Mouse (Mus musculus) cerebellum, adult (tissue): ENCODE results near the gene Nt5c3.
"Not testable (repeated sequence)": the region's sequence is repeated elsewhere in the genome, so short reads cannot be mapped to it uniquely, and the experiment has no call there.

ENCODE experiments used
- ATAC-seq: cut with Nextera tagmentation; 2 replicates; pipeline ENCODE4 v1.9.2; 2017; ENCODE audit warnings: mild to moderate bottlenecking, moderate library complexity, mixed read lengths; ENCODE audit not compliant: insufficient number of reproducible peaks, low FRiP score, low TSS enrichment

The Nt5c3 gene

GRCm38 (mm10) chr6:56904982-56905381 is 18.8 kb downstream of the Nt5c3 start:
- ATAC-seq = no peak

- ATAC-seq = no peak
Observed at GRCm38 (mm10) chr6:56904330-56904729, 19.4 kb downstream of the Nt5c3 start.

- no peak for ATAC-seq
Observed at GRCm38 (mm10) chr6:56903831-56904230, 19.9 kb downstream of the Nt5c3 start.

GRCm38 (mm10) chr6:56902606-56903520 is 20.9 kb downstream of the Nt5c3 start:
- ATAC-seq = no peak

DNA sequence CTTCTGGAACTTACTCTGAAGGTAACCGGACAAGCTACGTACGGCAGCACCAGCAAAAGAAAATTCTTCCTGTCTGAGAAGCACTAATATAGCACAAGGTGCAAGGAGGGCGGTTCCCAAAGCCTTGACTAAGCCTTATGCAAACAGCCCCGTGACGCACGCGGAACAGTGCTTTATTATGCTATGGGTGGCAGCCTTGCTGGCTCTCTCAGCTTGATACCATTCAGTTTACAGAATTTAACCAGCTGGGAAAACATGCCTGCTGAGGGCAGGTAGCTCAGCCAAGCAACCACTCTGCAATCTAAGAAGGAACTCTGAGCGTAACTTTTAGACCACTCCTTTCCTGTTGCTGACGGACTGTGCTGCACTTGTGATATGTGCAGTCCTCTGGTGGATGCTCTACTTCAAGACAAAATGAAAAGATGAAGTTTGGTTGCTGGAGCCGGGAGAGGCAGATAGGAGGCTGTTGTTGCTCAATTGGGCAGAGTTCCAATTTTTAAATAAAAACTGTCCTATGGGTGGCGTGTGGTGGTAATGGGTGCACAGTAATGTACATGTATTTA is 21.8 kb downstream of the Nt5c3 start:
- ATAC-seq = no peak

GRCm38 (mm10) chr6:56901336-56901735 is 22.4 kb downstream of the Nt5c3 start:
- no peak for ATAC-seq

DNA sequence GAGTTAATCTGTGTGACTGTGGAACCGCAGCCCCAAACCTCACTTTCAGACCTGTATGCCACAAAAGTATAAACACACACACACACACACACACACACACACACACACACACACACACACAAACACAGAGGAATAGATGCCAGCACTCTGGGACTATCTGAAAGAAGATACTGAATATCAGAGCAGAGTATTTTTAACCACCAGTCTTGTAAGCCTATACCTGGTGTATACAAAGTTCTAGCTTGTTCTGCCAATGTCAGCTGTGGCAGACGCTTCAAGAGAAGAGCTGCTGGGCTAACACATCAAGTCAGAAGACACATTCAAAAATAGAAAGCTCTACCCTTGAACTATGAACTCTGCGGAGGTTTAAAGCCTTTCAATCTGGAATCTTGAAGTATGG is 24.1 kb downstream of the Nt5c3 start:
- ATAC-seq = no peak

- no peak for ATAC-seq
Observed at GRCm38 (mm10) chr6:56890762-56891161, 33.0 kb downstream of the Nt5c3 start.

DNA sequence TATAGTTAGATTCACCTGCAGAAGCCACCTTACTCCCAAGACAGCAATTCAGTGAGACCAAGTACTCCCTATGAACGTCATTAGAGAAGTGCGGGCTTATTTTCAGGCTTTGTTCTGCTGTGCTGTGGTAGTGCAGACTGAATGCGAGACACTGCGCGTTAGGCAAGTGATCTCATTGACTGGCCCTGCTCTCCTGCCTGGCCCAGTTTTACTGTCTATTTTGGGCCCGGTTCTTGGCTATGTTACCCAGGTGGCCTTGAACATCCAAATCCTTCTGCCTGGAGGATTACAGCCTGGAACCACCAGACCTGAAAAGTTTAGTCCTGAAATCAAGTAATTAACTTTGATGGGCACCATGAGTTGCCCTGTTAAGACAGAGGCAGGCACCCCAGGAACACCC is 35.2 kb downstream of the Nt5c3 start:
- peak; percentile 49; the same call in 1 of the 2 replicates for ATAC-seq

- ATAC-seq = no peak
Observed at GRCm38 (mm10) chr6:56879352-56879955, 44.3 kb downstream of the Nt5c3 start.

DNA sequence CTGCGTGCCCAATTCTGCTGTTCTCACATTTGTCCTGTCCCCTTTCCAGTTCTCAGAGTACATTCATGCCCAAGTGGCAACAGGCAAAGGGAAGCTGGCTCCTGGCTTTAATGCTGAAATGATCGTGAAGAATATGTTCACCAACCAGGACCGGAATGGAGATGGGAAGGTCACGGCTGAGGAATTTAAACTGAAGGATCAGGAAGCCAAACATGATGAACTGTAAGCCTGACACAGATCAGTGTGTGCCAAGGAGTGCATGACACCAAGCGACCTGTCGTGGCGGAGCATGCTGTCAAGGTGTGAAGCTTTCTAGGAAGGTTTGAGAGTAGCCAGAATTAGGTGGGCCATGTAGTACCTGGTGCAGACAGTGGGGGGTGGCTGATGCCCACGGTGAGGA is 45.7 kb downstream of the Nt5c3 start:
- no peak for ATAC-seq

GRCm38 (mm10) chr6:56876870-56877269 is 46.9 kb downstream of the Nt5c3 start:
- ATAC-seq = no peak

DNA sequence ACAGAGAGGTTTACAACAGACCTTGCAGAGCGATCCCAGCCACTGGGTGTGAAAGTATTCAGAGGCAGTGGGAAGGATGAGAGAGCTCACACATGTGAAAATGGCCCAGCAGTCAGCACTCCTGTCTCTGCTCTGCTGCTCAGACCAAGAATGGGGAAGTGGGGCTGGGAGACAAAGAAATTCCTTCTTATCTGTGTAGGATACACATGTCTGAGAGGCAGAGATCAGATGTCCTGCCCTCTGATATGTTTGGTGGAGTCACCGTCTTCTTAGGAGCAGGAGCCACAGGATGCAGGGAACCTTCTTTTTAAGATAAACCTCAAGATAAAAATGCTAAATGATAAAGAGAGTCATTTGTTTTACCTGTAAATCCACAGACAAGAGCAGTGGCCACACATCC is 53.7 kb downstream of the Nt5c3 start:
- ATAC-seq = no peak

GRCm38 (mm10) chr6:56868565-56868964 is 55.2 kb downstream of the Nt5c3 start:
- no peak for ATAC-seq

DNA sequence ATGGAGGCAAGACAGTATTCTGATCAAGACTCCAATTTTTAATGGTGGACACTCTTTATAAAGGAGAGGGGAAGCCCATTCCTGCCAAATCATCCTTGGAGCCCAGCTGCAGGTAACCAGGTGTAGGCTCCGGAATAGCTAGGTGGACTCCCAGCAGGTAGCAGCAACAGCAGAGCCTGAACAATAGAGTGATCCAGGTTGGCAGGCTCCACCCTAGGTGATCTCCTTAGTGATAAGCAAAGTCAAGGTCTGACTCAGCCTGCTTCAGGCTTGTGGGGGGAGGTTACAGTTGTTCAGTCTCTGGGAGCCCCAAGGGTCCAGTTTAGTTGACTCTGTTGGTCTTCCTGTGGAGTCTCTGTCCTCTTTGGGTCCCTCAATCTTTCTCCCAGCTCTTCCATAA is 56.8 kb downstream of the Nt5c3 start:
- ATAC-seq = not testable (repeated sequence)

DNA sequence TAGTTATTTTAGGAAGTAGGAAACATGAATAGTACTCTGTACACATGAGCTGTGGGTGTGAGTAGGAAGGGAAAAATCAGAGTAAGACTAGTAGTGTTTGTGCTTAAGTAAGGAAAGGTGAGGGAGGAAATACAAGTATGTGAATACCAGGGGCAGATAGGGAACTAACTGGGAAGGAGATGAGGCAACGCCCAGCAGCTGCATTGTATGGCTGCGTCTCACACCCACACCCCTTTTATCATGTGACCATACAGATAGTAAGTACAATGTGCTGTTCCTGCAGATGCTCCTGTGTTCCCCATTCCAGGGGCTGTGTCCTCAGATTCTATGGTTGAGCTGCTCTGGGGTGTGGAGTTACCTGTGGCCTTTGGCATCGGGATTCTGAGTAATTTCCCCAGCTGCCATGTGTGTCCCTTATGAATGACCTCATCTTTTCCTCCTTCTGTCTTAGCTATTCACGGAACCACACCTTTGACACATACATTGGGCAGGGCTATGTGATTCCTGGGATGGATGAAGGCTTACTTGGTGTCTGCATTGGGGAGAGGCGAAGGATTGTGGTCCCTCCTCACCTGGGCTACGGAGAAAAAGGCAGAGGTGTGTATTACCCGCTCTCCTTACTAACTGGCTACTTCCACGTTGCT is 63.4 kb downstream of the Nt5c3 start:
- no peak for ATAC-seq

GRCm38 (mm10) chr6:56856748-56857147 is 67.0 kb downstream of the Nt5c3 start:
- no peak for ATAC-seq

DNA sequence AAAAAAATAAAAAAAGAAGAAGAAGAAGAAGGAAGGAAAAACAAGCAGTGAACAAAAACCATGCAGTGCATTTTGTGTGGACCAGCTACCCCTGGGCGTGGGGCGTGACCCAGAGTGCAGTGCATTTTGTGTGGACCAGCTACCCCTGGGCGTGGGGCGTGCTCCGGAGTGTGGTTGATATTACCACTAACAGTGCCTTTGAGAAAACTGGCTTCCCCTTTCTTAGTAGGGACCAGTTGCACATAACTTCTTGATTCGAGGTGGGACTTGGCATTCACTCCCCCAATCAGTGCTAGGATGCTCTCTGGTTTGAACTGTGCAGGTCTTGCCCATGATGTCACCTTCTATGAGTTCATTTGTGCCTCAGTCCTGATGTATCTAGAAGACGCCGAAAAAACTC is 68.9 kb downstream of the Nt5c3 start:
- ATAC-seq = no peak

- no peak for ATAC-seq
Observed at GRCm38 (mm10) chr6:56850315-56850714, 73.4 kb downstream of the Nt5c3 start.

- ATAC-seq = no peak
Observed at GRCm38 (mm10) chr6:56848974-56849373, 74.8 kb downstream of the Nt5c3 start.

DNA sequence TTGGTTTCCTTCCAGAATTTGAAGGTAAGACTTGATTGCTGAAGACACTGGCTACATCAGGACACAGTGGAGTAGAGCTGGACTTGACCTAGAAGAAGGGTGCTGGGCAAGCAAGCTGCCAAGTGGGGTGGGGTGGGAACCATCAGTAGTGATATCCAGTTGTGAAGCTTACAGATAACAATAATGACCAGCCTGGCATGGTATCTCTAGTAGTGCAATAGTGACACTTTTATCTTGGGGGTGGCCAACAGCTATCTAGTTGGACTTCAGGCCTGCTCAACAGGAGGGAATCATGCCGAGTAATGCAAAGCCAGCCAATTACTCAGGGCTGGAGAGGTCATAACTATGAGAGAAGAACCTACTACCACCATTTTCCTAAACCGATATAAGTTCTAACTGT is 79.4 kb downstream of the Nt5c3 start:
- no peak for ATAC-seq
